ENCODE assay signal across 1 mouse cellular context in genomic region chr17:45737078-45737601, GRCm38 (mm10).
TF ChIP-seq lines count a peak whose summit lies in the region.

No protein-coding gene starts in this region.

TF ChIP-seq in MEL, 35 proteins besides CTCF, POLR2A, EP300 and RAD21 (continued from another document):
- TF ChIP-seq GATA1 (IDR thresholded peaks at IDR 0.05; ENCODE audit: low read depth, low read length) (peak; percentile 28; the same call in 1 of the 2 replicates), RCOR1 (IDR thresholded peaks at IDR 0.05; ENCODE audit: low read depth, low read length) (no peak)
